Mouse (Mus musculus) bone marrow, adult 2 months (tissue): ENCODE results near the gene Pskh1.

Source experiments
- CTCF ChIP-seq: fragments of 200-500 bp; IDR thresholded peaks from 2 replicates; pipeline ENCODE4 v1.5.1; 2011; ENCODE audit warnings: low read length, control low read depth; ENCODE audit not compliant: control insufficient read depth, insufficient read depth
- POLR2A ChIP-seq: fragments of 200-500 bp; IDR thresholded peaks from 2 replicates; pipeline ENCODE4 v1.6.1; 2011; ENCODE audit warnings: low read depth, mild to moderate bottlenecking, control low read depth, low read length, borderline replicate concordance; ENCODE audit not compliant: control insufficient read depth

DNA sequence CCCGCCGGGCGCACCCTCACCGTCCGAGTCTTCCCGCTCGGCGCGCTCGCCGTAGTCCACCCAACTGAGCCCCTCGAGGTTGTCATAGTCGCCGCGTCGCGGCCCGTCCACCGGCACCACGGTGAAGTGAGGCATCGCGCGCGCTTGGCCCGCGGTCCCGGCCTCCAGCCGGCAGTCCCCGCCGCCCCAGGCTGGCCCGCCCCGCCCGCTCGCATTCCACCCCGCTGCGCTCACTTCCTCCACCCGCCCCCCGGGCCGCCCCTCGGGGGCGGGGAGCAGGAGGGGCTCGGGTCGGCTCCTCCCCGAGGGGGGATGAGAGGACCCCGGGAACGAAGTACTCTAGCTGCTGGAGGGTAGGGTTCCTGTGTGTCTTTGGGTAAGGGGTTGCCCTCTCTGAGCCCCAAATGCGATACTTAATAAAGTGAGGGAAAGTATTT, 65.7 kb downstream of the Pskh1 start, which contains the start of gene Slc12a4:
- TF ChIP-seq POLR2A, result peak; percentile 53; the same call in 1 of the 2 replicates
- no peak for TF ChIP-seq CTCF
